8 mouse cellular contexts compared by ENCODE assay signal in genomic region chr5:33438214-33438613, GRCm38 (mm10). TPM values are rescaled to one million over a fixed set of nuclear protein-coding genes. Genes with fewer than 3 reads are reported as not detected.
DNase-seq lines count a peak whose midpoint lies in the region; ATAC-seq lines count a peak whose summit lies in the region.

No protein-coding gene starts in this region.

- 3% methylated on average over 23 of the region's 23 CpGs for WGBS in embryonic facial prominence, embryonic 13.5 days
- WGBS in heart, embryonic 16.5 days = 2% methylated on average over 23 of the region's 23 CpGs

- H3K27ac ChIP-seq in embryonic facial prominence, embryonic 13.5 days = no peak overlapping the region
- no peak overlapping the region for H3K27ac ChIP-seq in heart, embryonic 16.5 days (ENCODE audit: low read length)

- H3K4me1 ChIP-seq in embryonic facial prominence, embryonic 13.5 days = peaks cover 26% of the 10 kb centered on the region
- H3K4me1 ChIP-seq in heart, embryonic 16.5 days (ENCODE audit: control insufficient read depth, insufficient read depth, low read length) = peaks cover 8% of the 10 kb centered on the region

- peaks cover 97% of the 10 kb centered on the region for H3K27me3 ChIP-seq in embryonic facial prominence, embryonic 13.5 days
- peaks cover 79% of the 10 kb centered on the region for H3K27me3 ChIP-seq in heart, embryonic 16.5 days (ENCODE audit: control insufficient read depth, insufficient read depth, low read length)

- peak; percentile 73 to 74 for DNase-seq in B cell, adult 2 months
- peak; percentile 92 for DNase-seq in R1 (ENCODE audit: low read depth, low spot score)
- peak; percentile 77 for DNase-seq in layer of hippocampus, adult 11-12 months (ENCODE audit: low spot score)
- peak; percentile 84 to 86 for DNase-seq in lung, adult 18-20 months
- peak; percentile 49 to 65 for DNase-seq in right cerebral cortex, adult 2 months (ENCODE audit: low spot score in 2 of 2)
- DNase-seq in urinary bladder, postnatal 25 days (ENCODE audit: low spot score) = peak; percentile 94

- no peaks in the 10 kb centered on the region for H3K36me3 ChIP-seq in embryonic facial prominence, embryonic 13.5 days
- H3K36me3 ChIP-seq in heart, embryonic 16.5 days (ENCODE audit: control insufficient read depth, insufficient read depth) = no peaks in the 10 kb centered on the region

- H3K9me3 ChIP-seq in embryonic facial prominence, embryonic 13.5 days = no peaks in the 10 kb centered on the region
- no peaks in the 10 kb centered on the region for H3K9me3 ChIP-seq in heart, embryonic 16.5 days (replicated peaks; ENCODE audit: control insufficient read depth, low read length)

- no peak overlapping the region for H3K4me3 ChIP-seq in embryonic facial prominence, embryonic 13.5 days
- H3K4me3 ChIP-seq in heart, embryonic 16.5 days (ENCODE audit: low read length) = no peak overlapping the region

- no peak overlapping the region for H3K4me2 ChIP-seq in embryonic facial prominence, embryonic 13.5 days
- H3K4me2 ChIP-seq in heart, embryonic 16.5 days (ENCODE audit: low read depth, low read length) = no peak overlapping the region

- peak; percentile 53; the same call in 1 of the 2 replicates for ATAC-seq in embryonic facial prominence, embryonic 13.5 days (ENCODE audit: insufficient number of reproducible peaks, insufficient read depth, low FRiP score, low TSS enrichment, low read depth)
- ATAC-seq in heart, embryonic 16.5 days (replicated peaks; ENCODE audit: extremely low read depth, insufficient read depth, low FRiP score) = peak; percentile 83

- no peak overlapping the region for H3K9ac ChIP-seq in embryonic facial prominence, embryonic 13.5 days
- H3K9ac ChIP-seq in heart, embryonic 16.5 days (ENCODE audit: low read length) = no peak overlapping the region

RNA-seq across cellular contexts. Expression of gene Nkx1-1, which starts 4.4 kb away (rescaled TPM):
- not detected in 2 replicates for polyA plus RNA-seq in embryonic facial prominence, embryonic 13.5 days (2015; fragmentation: Nextera tagmentation; extraction: Ambion mirVana)
- not detected in 2 replicates for polyA plus RNA-seq in heart, embryonic 16.5 days (2015; fragmentation: Nextera tagmentation; extraction: Ambion mirVana)

RNA-seq across cellular contexts. Expression of gene Uvssa, which starts 59.9 kb away (rescaled TPM):
- 10.7 and 13.3 TPM in 2 replicates for polyA plus RNA-seq in embryonic facial prominence, embryonic 13.5 days (2015; fragmentation: Nextera tagmentation; extraction: Ambion mirVana)
- 4.2 and 4.7 TPM in 2 replicates for polyA plus RNA-seq in heart, embryonic 16.5 days (2015; fragmentation: Nextera tagmentation; extraction: Ambion mirVana)
